Mouse (Mus musculus): ENCODE results near the gene Slc4a11. TPM values are rescaled to one million over a fixed set of nuclear protein-coding genes. Genes with fewer than 3 reads are reported as not detected.
"Not testable (repeated sequence)": the region's sequence is repeated elsewhere in the genome, so short reads cannot be mapped to it uniquely, and the experiment has no call there.

Slc4a11 gene
- polyA plus RNA-seq, 1 experiment from 2014 or later: 0.21 TPM

- Histone ChIP-seq H3K9me3 (no peaks in the 10 kb centered on the region), H3K4me3 (replicated peaks) (peak within 1 kb of the TSS; percentile 70), H3K27me3 (replicated peaks) (no peaks in the 10 kb centered on the region), H3K4me1 (replicated peaks) (peaks cover 22% of the 10 kb centered on the region), H3K9ac (peak within 1 kb of the TSS; percentile 73), H3K4me2 (replicated peaks) (peak within 1 kb of the TSS; percentile 78), H3K27ac (peak within 1 kb of the TSS; percentile 86), H3K36me3 (peaks cover 11% of the 10 kb centered on the region)
- under 1% methylated on average over 31 of the region's 31 CpGs for WGBS
- peak; percentile 76 for ATAC-seq
Observed at GRCm38 (mm10) chr2:130667559-130667958, 29.8 kb downstream of the Slc4a11 start, which contains the start of gene Itpa. Gene Itpa, plus strand, starts transcription at chr2:130667610.

- Histone ChIP-seq H3K4me2 (replicated peaks) (peak within 1 kb of the TSS; percentile 88), H3K27me3 (replicated peaks) (no peaks in the 10 kb centered on the region), H3K9me3 (no peaks in the 10 kb centered on the region), H3K4me3 (replicated peaks) (peak within 1 kb of the TSS; percentile 57), H3K36me3 (0 out of 2 replicates have a peak, but pooled peaks cover 4% of the 10 kb centered on the region), H3K4me1 (replicated peaks) (peaks cover 20% of the 10 kb centered on the region), H3K27ac (peak within 1 kb of the TSS; percentile 99), H3K9ac (peak within 1 kb of the TSS; percentile 85)
- ATAC-seq: peak; percentile 98
- WGBS: 0% methylated on average over 40 of the region's 40 CpGs
Observed at GRCm38 (mm10) chr2:130664102-130664701, 33.1 kb downstream of the Slc4a11 start, which contains the start of gene Ddrgk1. Gene Ddrgk1, minus strand, starts transcription at chr2:130664659.

GRCm38 (mm10) chr2:130663342-130663741 lies 34.0 kb downstream of the Slc4a11 start:
- no peaks in the 10 kb centered on the region for H3K9me3 ChIP-seq
- peaks cover 10% of the 10 kb centered on the region for H3K36me3 ChIP-seq
- H3K4me1 ChIP-seq (replicated peaks): peaks cover 17% of the 10 kb centered on the region
- peak overlapping the region; percentile 57 for H3K4me3 ChIP-seq (replicated peaks)
- H3K4me2 ChIP-seq (replicated peaks): peak overlapping the region; percentile 88
- 88% methylated on average over 11 of the region's 11 CpGs for WGBS
- ATAC-seq: no peak
- no peak overlapping the region for H3K27ac ChIP-seq
- peak overlapping the region; percentile 85 for H3K9ac ChIP-seq
- no peaks in the 10 kb centered on the region for H3K27me3 ChIP-seq (replicated peaks)

- no peak overlapping the region for H3K9ac ChIP-seq
- no peak overlapping the region for H3K4me3 ChIP-seq (replicated peaks)
- peaks cover 4% of the 10 kb centered on the region for H3K4me1 ChIP-seq (replicated peaks)
- H3K27me3 ChIP-seq (replicated peaks): no peaks in the 10 kb centered on the region
- peaks cover 41% of the 10 kb centered on the region for H3K36me3 ChIP-seq
- ATAC-seq: no peak
- no peaks in the 10 kb centered on the region for H3K9me3 ChIP-seq
- WGBS: 94% methylated on average over 10 of the region's 10 CpGs
- H3K4me2 ChIP-seq (replicated peaks): no peak overlapping the region
- no peak overlapping the region for H3K27ac ChIP-seq
Observed at GRCm38 (mm10) chr2:130658530-130658929, 38.8 kb downstream of the Slc4a11 start.

- no peak for ATAC-seq
- WGBS: 86% methylated on average over 6 of the region's 6 CpGs
Observed at GRCm38 (mm10) chr2:130657541-130657940, 39.8 kb downstream of the Slc4a11 start.

GRCm38 (mm10) chr2:130656536-130656935 lies 40.8 kb downstream of the Slc4a11 start:
- no peaks in the 10 kb centered on the region for H3K4me1 ChIP-seq (replicated peaks)
- WGBS: 90% methylated on average over 9 of the region's 9 CpGs
- no peak overlapping the region for H3K4me2 ChIP-seq (replicated peaks)
- no peaks in the 10 kb centered on the region for H3K9me3 ChIP-seq
- H3K27me3 ChIP-seq (replicated peaks): no peaks in the 10 kb centered on the region
- no peak overlapping the region for H3K4me3 ChIP-seq (replicated peaks)
- no peak overlapping the region for H3K9ac ChIP-seq
- H3K36me3 ChIP-seq: peaks cover 41% of the 10 kb centered on the region
- ATAC-seq: no peak
- no peak overlapping the region for H3K27ac ChIP-seq

More at GRCm38 (mm10) chr2:130657541-130657940, 39.8 kb downstream of the Slc4a11 start:
- Histone ChIP-seq H3K9ac (no peak overlapping the region), H3K27ac (no peak overlapping the region), H3K27me3 (replicated peaks) (no peaks in the 10 kb centered on the region), H3K9me3 (no peaks in the 10 kb centered on the region), H3K36me3 (peaks cover 41% of the 10 kb centered on the region), H3K4me3 (replicated peaks) (no peak overlapping the region), H3K4me2 (replicated peaks) (no peak overlapping the region), H3K4me1 (replicated peaks) (no peaks in the 10 kb centered on the region)

- 94% methylated on average over 6 of the region's 6 CpGs for whole genome bisulfite sequencing
- H3K27me3 ChIP-seq (replicated peaks): no peaks in the 10 kb centered on the region
- no peak overlapping the region for H3K4me2 ChIP-seq (replicated peaks)
- no peak for ATAC-seq
- no peak overlapping the region for H3K9ac ChIP-seq
- H3K4me3 ChIP-seq (replicated peaks): no peak overlapping the region
- H3K36me3 ChIP-seq: peaks cover 38% of the 10 kb centered on the region
- no peaks in the 10 kb centered on the region for H3K4me1 ChIP-seq (replicated peaks)
- no peaks in the 10 kb centered on the region for H3K9me3 ChIP-seq
- no peak overlapping the region for H3K27ac ChIP-seq
Observed at GRCm38 (mm10) chr2:130655660-130656339, 41.5 kb downstream of the Slc4a11 start.

GRCm38 (mm10) chr2:130653760-130654159 lies 43.6 kb downstream of the Slc4a11 start:
- H3K4me3 ChIP-seq (replicated peaks): no peak overlapping the region
- WGBS: 90% methylated on average over 1 of the region's 1 CpGs
- no peak for ATAC-seq
- H3K27me3 ChIP-seq (replicated peaks): no peaks in the 10 kb centered on the region
- no peaks in the 10 kb centered on the region for H3K4me1 ChIP-seq (replicated peaks)
- no peak overlapping the region for H3K4me2 ChIP-seq (replicated peaks)
- peaks cover 34% of the 10 kb centered on the region for H3K36me3 ChIP-seq
- H3K9me3 ChIP-seq: no peaks in the 10 kb centered on the region
- no peak overlapping the region for H3K9ac ChIP-seq
- H3K27ac ChIP-seq: no peak overlapping the region

- Histone ChIP-seq H3K4me1 (replicated peaks) (no peaks in the 10 kb centered on the region), H3K9me3 (no peaks in the 10 kb centered on the region), H3K4me3 (replicated peaks) (no peak overlapping the region), H3K4me2 (replicated peaks) (no peak overlapping the region), H3K27me3 (replicated peaks) (no peaks in the 10 kb centered on the region), H3K27ac (no peak overlapping the region), H3K9ac (no peak overlapping the region), H3K36me3 (peaks cover 31% of the 10 kb centered on the region)
- ATAC-seq: no peak
- WGBS: 87% methylated on average over 2 of the region's 2 CpGs
Observed at GRCm38 (mm10) chr2:130653303-130653702, 44.0 kb downstream of the Slc4a11 start.

GRCm38 (mm10) chr2:130649028-130649427 lies 48.3 kb downstream of the Slc4a11 start:
- not testable (repeated sequence) for H3K9me3 ChIP-seq; H3K4me2 ChIP-seq (replicated peaks); H3K27me3 ChIP-seq (replicated peaks); H3K4me3 ChIP-seq (replicated peaks); H3K27ac ChIP-seq; H3K4me1 ChIP-seq (replicated peaks); H3K9ac ChIP-seq; ATAC-seq; H3K36me3 ChIP-seq
- WGBS: 76% methylated on average over 6 of the region's 6 CpGs

GRCm38 (mm10) chr2:130645198-130645597 lies 52.1 kb downstream of the Slc4a11 start:
- Histone ChIP-seq H3K4me3 (replicated peaks) (no peak overlapping the region), H3K36me3 (no peaks in the 10 kb centered on the region), H3K27me3 (replicated peaks) (no peaks in the 10 kb centered on the region), H3K4me2 (replicated peaks) (no peak overlapping the region), H3K4me1 (replicated peaks) (peaks cover 14% of the 10 kb centered on the region; the same call in 1 of the 2 replicates), H3K27ac (no peak overlapping the region), H3K9ac (no peak overlapping the region), H3K9me3 (no peaks in the 10 kb centered on the region)
- 80% methylated on average over 4 of the region's 4 CpGs for WGBS
- no peak for ATAC-seq

GRCm38 (mm10) chr2:130642684-130643369 lies 54.5 kb downstream of the Slc4a11 start, which contains the start of gene Lzts3:
Gene Lzts3, minus strand, starts transcription at chr2:130642803.
- peaks cover 16% of the 10 kb centered on the region; the same call in 1 of the 2 replicates for H3K4me1 ChIP-seq (replicated peaks)
- H3K4me3 ChIP-seq (replicated peaks): peak within 1 kb of the TSS; percentile 76
- H3K36me3 ChIP-seq: no peaks in the 10 kb centered on the region
- peak within 1 kb of the TSS; percentile 73; the same call in 1 of the 2 replicates for H3K27ac ChIP-seq
- H3K9me3 ChIP-seq: no peaks in the 10 kb centered on the region
- 4% methylated on average over 37 of the region's 40 CpGs for WGBS
- 0 out of 2 replicates have a peak, but pooled peaks cover 4% of the 10 kb centered on the region for H3K27me3 ChIP-seq (replicated peaks)
- H3K9ac ChIP-seq: peak within 1 kb of the TSS; percentile 77
- H3K4me2 ChIP-seq (replicated peaks): peak within 1 kb of the TSS; percentile 93
- ATAC-seq: peak; percentile 91

Measured in intestine, embryonic 15.5 days (tissue).